Mouse (Mus musculus): Measurements from ENCODE around the gene Pcmt1. TPM values are rescaled to one million over a fixed set of nuclear protein-coding genes. Genes with fewer than 3 reads are reported as not detected.

The Pcmt1 gene
- polyA plus RNA-seq, 1 experiment from 2014 or later: 144 TPM

DNA sequence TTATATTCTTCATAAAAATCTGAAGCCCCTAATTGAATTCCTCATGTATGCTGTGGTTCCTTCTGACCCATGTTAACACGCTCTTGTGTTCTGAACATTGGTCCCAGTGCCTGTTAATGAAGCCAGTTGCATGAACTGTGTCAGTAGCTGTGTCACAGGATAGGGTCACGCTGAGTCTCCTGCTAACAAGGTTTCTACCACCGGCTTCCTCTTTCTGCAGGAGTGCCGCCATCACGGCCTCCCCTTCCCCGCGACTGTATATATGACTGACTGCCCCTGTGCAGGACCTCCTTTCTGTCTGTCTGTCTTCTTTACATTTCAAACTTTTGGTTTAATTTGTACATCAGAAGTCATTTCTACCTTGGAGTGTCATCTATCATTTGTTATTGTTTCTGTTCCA is 82.8 kb downstream of the Pcmt1 start:
- Histone ChIP-seq H3K9me3 (no peaks in the 10 kb centered on the region), H3K27ac (no peak overlapping the region), H3K27me3 (ENCODE audit: insufficient read depth, poor library complexity, severe bottlenecking) (no peaks in the 10 kb centered on the region), H3K4me1 (replicated peaks) (no peaks in the 10 kb centered on the region), H3K4me3 (no peak overlapping the region), H3K36me3 (no peaks in the 10 kb centered on the region)
- WGBS: 88% methylated on average over 7 of the region's 7 CpGs
- DNase-seq (ENCODE audit: low spot score): no peak

DNA sequence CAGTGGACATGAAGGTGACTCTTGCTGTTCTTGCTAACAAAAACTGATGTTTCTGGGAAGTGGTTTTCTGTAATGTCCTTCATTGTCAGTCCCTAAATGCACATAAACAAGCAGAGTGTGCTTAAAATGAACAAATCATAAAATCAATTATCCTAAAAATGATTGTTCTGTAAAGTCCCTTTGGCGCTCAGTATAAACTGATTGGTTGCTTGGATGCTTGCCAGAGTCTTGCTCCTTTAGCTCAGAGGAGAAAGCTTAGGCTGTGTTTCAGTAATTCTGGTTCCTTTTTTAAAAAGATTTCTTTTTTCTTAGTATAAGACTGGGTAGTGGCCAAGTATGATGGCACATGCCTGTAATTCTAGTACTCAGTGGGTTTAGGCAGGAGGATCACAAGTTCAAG is 84.7 kb downstream of the Pcmt1 start:
- Histone ChIP-seq H3K9me3 (no peaks in the 10 kb centered on the region), H3K36me3 (no peaks in the 10 kb centered on the region), H3K27me3 (ENCODE audit: insufficient read depth, poor library complexity, severe bottlenecking) (peaks cover 9% of the 10 kb centered on the region), H3K27ac (no peak overlapping the region), H3K4me3 (no peak overlapping the region), H3K4me1 (replicated peaks) (peaks cover 10% of the 10 kb centered on the region)
- DNase-seq (ENCODE audit: low spot score): no peak
- 92% methylated on average over 1 of the region's 1 CpGs for WGBS

DNA sequence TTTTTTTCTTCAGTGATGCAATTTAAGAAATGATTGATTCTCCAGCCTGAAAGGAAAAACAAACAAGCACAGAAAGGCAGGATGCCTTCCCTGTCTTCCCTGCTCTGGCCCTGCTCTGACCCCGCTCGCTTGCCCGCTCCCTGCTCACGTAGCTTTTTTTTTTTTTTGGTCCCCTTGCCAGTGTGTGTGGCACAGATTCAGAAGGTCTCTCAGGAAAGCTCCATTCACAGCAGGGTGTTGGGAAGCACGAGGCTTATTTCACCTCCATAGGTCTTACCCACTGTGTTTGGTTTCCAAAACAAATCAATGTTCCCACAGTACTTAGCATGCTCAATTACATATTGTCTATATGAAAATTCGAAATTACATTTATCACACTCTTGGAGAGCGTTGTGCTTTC is 86.1 kb downstream of the Pcmt1 start:
- H3K27me3 ChIP-seq (ENCODE audit: insufficient read depth, poor library complexity, severe bottlenecking): peaks cover 14% of the 10 kb centered on the region
- 58% methylated on average over 7 of the region's 7 CpGs for WGBS
- DNase-seq (ENCODE audit: low spot score): no peak
- no peaks in the 10 kb centered on the region for H3K36me3 ChIP-seq
- no peak overlapping the region for H3K4me3 ChIP-seq
- H3K4me1 ChIP-seq (replicated peaks): peaks cover 25% of the 10 kb centered on the region
- no peaks in the 10 kb centered on the region for H3K9me3 ChIP-seq
- H3K27ac ChIP-seq: no peak overlapping the region

DNA sequence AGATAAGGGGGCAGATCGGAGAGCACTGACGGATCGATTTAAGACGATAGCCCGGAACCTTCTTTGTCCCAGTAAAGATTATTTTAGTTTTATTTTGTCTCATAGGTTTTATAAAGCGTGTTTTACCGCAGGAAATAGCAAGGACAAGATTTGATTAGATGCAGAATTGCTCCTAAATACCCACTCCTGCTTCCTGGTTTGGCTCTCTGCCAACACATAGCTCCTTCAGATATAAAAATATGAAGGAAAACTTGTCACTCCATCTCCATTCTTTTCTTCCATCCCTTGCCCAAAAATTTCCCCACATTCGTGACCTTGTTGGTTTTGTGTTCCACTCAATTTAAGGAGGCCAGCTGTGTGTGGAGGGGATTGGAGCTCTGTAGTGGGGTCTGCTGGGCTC is 90.1 kb downstream of the Pcmt1 start:
- Histone ChIP-seq H3K4me1 (replicated peaks) (peaks cover 31% of the 10 kb centered on the region), H3K36me3 (no peaks in the 10 kb centered on the region), H3K4me3 (peak overlapping the region; percentile 84), H3K27me3 (ENCODE audit: insufficient read depth, poor library complexity, severe bottlenecking) (peaks cover 14% of the 10 kb centered on the region), H3K27ac (no peak overlapping the region), H3K9me3 (no peaks in the 10 kb centered on the region)
- 7% methylated on average over 8 of the region's 8 CpGs for WGBS
- no peak for DNase-seq (ENCODE audit: low spot score)

DNA sequence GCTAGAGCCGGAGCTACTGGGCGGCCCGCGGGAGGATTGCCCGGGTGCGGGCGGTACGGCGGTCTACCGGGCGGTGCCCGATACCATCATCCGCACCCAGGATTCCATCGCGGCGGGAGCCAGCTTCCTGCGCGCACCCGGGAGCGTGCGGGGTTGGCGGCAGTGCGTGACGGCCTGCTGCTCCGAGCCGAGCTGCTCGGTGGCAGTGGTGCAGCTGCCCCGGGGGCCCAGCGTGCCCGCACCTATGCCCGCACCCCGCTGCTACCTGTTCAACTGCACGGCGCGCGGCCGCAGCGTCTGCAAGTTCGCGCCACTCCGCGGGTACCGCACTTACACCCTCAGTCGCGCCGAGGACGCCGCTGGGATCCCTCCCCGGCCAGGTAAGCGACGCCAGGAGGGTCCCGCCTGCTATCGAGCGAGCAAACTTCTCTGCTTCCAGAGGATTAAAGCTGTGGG is 90.7 kb downstream of the Pcmt1 start:
- no peaks in the 10 kb centered on the region for H3K36me3 ChIP-seq
- DNase-seq (ENCODE audit: low spot score): no peak
- H3K4me3 ChIP-seq: peak overlapping the region; percentile 84
- peaks cover 14% of the 10 kb centered on the region for H3K27me3 ChIP-seq (ENCODE audit: insufficient read depth, poor library complexity, severe bottlenecking)
- WGBS: under 1% methylated on average over 54 of the region's 54 CpGs
- peak overlapping the region; percentile 85 for H3K27ac ChIP-seq
- H3K4me1 ChIP-seq (replicated peaks): peaks cover 31% of the 10 kb centered on the region
- no peaks in the 10 kb centered on the region for H3K9me3 ChIP-seq

- no peaks in the 10 kb centered on the region for H3K9me3 ChIP-seq
- H3K36me3 ChIP-seq: no peaks in the 10 kb centered on the region
- under 1% methylated on average over 76 of the region's 76 CpGs for WGBS
- H3K27me3 ChIP-seq (ENCODE audit: insufficient read depth, poor library complexity, severe bottlenecking): peaks cover 14% of the 10 kb centered on the region
- H3K4me1 ChIP-seq (replicated peaks): peaks cover 31% of the 10 kb centered on the region
- peak within 1 kb of the TSS; percentile 85 for H3K27ac ChIP-seq
- H3K4me3 ChIP-seq: peak within 1 kb of the TSS; percentile 84
- DNase-seq (ENCODE audit: low spot score): peak; percentile 92
Measured at GRCm38 (mm10) chr10:7589592-7590233, 91.2 kb downstream of the Pcmt1 start, which contains the start of gene Lrp11. Lrp11 (plus strand) TSS chr10:7589800.

DNA sequence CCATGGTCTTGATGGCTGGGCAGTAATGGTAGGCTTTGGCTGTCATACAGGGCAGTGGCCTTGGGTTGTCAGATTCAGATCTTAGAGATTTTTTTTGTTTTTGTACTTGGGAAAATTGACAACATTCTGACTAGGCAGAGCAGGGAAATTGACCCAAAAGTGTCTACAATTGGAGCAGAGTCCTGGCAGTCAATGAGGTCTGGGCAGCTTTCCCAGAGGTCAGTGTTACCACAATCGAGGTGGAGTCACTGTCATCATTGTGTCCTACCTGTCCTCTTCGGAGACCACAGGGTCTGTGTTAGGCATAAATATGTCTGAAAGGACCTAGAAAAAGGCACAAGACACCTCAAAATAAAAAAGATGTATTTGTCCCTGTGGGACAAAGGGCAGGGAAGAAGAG is 94.2 kb downstream of the Pcmt1 start:
- Histone ChIP-seq H3K4me3 (no peak overlapping the region), H3K9me3 (no peaks in the 10 kb centered on the region), H3K36me3 (no peaks in the 10 kb centered on the region), H3K27ac (no peak overlapping the region), H3K4me1 (replicated peaks) (peaks cover 35% of the 10 kb centered on the region), H3K27me3 (ENCODE audit: insufficient read depth, poor library complexity, severe bottlenecking) (peaks cover 9% of the 10 kb centered on the region)
- no peak for DNase-seq (ENCODE audit: low spot score)
- 77% methylated on average over 2 of the region's 2 CpGs for WGBS

GRCm38 (mm10) chr10:7582891-7583557 is 97.9 kb downstream of the Pcmt1 start:
- Histone ChIP-seq H3K4me1 (replicated peaks) (peaks cover 9% of the 10 kb centered on the region), H3K36me3 (no peaks in the 10 kb centered on the region), H3K27me3 (ENCODE audit: insufficient read depth, poor library complexity, severe bottlenecking) (no peaks in the 10 kb centered on the region), H3K4me3 (no peak overlapping the region), H3K9me3 (no peaks in the 10 kb centered on the region), H3K27ac (no peak overlapping the region)
- no peak for DNase-seq (ENCODE audit: low spot score)
- WGBS: 60% methylated on average over 7 of the region's 7 CpGs

DNA sequence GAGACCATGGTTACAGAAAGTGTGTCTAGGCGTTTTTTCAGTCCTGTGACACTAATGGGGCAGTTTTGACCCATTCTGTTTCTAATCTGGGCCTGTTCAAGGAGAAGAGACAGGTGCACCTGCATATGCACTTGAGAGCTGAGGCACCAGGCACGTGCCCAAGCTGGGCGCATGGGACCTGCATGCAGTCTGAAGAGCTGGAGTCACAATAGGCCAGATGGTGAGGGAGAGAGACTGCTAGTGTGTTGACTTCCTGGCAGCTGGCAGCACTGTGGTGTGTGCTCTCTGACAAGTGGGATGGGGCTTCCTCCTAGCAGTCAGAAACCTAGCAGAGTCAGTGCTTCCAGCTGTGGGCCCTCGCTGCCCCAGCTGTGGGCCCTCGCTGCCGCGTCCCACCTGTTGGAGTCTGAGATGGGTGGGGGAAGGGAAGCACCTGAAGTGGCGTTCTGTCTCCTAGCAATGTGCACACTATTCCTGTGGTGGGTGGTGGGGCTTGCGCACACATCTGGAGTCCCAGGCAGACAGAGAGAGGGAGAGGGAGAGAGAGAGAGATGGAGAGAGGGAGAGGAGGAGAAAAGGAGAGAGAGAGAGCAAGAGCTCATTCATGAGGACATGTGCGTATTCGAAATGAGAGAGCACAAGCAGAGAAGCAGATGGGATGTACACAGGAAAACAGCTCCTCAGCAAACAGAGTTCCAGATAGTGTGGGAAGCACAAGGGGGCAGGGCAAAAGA is 98.6 kb downstream of the Pcmt1 start:
- Histone ChIP-seq H3K36me3 (no peaks in the 10 kb centered on the region), H3K27ac (no peak overlapping the region; the same call in 1 of the 2 replicates), H3K4me3 (no peak overlapping the region), H3K9me3 (no peaks in the 10 kb centered on the region), H3K27me3 (ENCODE audit: insufficient read depth, poor library complexity, severe bottlenecking) (no peaks in the 10 kb centered on the region), H3K4me1 (replicated peaks) (peaks cover 9% of the 10 kb centered on the region)
- DNase-seq (ENCODE audit: low spot score): no peak
- WGBS: 44% methylated on average over 11 of the region's 11 CpGs

GRCm38 (mm10) chr10:7581401-7581800 is 99.5 kb downstream of the Pcmt1 start:
- Histone ChIP-seq H3K9me3 (no peaks in the 10 kb centered on the region), H3K27me3 (ENCODE audit: insufficient read depth, poor library complexity, severe bottlenecking) (no peaks in the 10 kb centered on the region), H3K4me3 (no peak overlapping the region), H3K36me3 (no peaks in the 10 kb centered on the region), H3K4me1 (replicated peaks) (peaks cover 9% of the 10 kb centered on the region), H3K27ac (no peak overlapping the region)
- 97% methylated on average over 2 of the region's 2 CpGs for WGBS
- DNase-seq (ENCODE audit: low spot score): no peak

Other genes with a start within 250 kb of the Pcmt1 start
- gene Ulbp1, start 207.5 kb downstream of the Pcmt1 start, polyA plus RNA-seq (2016; fragmentation: Nextera tagmentation; extraction: Ambion mirVana): 0.59 and 1.1 TPM in 2 replicates
- gene Lrp11, start 91.3 kb downstream of the Pcmt1 start, polyA plus RNA-seq (2016; fragmentation: Nextera tagmentation; extraction: Ambion mirVana): 8.6 and 8.9 TPM in 2 replicates
- 66.4 and 85.0 TPM in 2 replicates for gene Nup43, start 13.6 kb downstream of the Pcmt1 start, polyA plus RNA-seq (2016; fragmentation: Nextera tagmentation; extraction: Ambion mirVana)
- gene Lats1, start 78 bp upstream of the Pcmt1 start, polyA plus RNA-seq (2016; fragmentation: Nextera tagmentation; extraction: Ambion mirVana): 8.5 and 9.0 TPM in 2 replicates
- gene Katna1, start 44.9 kb upstream of the Pcmt1 start, polyA plus RNA-seq (2016; fragmentation: Nextera tagmentation; extraction: Ambion mirVana): 55.0 and 63.2 TPM in 2 replicates
- 50.9 and 56.0 TPM in 2 replicates for gene Ginm1, start 111.7 kb upstream of the Pcmt1 start, polyA plus RNA-seq (2016; fragmentation: Nextera tagmentation; extraction: Ambion mirVana)
- gene Ppil4, start 111.8 kb upstream of the Pcmt1 start, polyA plus RNA-seq (2016; fragmentation: Nextera tagmentation; extraction: Ambion mirVana): 30.9 and 40.5 TPM in 2 replicates
- gene Zc3h12d, start 151.3 kb upstream of the Pcmt1 start, polyA plus RNA-seq (2016; fragmentation: Nextera tagmentation; extraction: Ambion mirVana): 0.10 and 0.12 TPM in 2 replicates